Mouse (Mus musculus): ENCODE data around the gene Tgm2.

DNA sequence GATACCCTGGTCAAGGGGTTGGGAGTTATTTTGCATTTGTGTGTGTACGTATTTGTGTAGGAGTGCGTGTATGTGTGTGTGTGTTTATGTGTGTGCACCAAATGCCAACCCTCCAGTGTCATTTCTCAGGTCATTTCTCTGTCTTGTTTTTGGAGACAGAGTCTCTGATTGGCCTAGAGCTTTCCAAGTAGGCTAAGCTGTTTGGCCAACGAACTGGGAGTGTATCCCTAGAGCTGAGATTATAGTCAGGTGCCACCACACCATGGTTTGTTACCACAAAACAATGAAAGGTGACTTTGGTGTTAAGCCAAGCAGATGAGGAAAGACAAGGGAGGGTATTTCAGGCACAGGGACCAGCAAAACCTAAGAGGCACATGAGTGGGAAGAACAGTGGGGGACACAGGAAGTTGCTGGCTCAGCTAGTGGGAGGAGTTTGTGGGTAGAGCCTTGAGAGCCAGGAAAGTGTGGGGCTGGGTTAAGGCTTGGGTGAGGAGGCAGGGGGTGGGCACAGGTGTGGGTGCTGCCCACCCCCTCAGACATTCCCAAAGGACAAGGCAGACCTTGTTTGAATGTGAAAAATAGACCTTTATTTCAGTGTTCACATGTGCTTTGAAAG is 30.3 kb downstream of the Tgm2 start:
- TF ChIP-seq GATA1 (IDR thresholded peaks at IDR 0.05; ENCODE audit: borderline replicate concordance, low read length): no peak
- TF ChIP-seq FLI1 (IDR thresholded peaks at IDR 0.05; ENCODE audit: low read length): no peak

All from megakaryocyte, embryonic 14.5 days (primary cell).